Mouse (Mus musculus): ENCODE results near the gene Olfr1394.
A peak's percentile ranks its signal among the peaks of the same experiment; 100 is the strongest.
"Not testable (repeated sequence)": the region's sequence is repeated elsewhere in the genome, so short reads cannot be mapped to it uniquely, and the experiment has no call there.

Olfr1394 gene

GRCm38 (mm10) chr11:49154077-49154476 lies at the start of gene Olfr1394:
Gene Olfr1394, plus strand, starts transcription at chr11:49154377.
- no peak for DNase-seq

- DNase-seq = no peak
Measured at GRCm38 (mm10) chr11:49105752-49106151, 48.4 kb upstream of the Olfr1394 start.

GRCm38 (mm10) chr11:49107650-49108537 lies 46.3 kb upstream of the Olfr1394 start:
- no peak for DNase-seq

- DNase-seq = peak in 1 of 2 experiments; percentile 48
Measured at GRCm38 (mm10) chr11:49108833-49109232, 45.3 kb upstream of the Olfr1394 start.

- no peak for DNase-seq
Measured at GRCm38 (mm10) chr11:49111000-49111399, 43.2 kb upstream of the Olfr1394 start.

- no peak for DNase-seq
Measured at GRCm38 (mm10) chr11:49112624-49113219, 41.5 kb upstream of the Olfr1394 start.

- DNase-seq = no peak
Measured at GRCm38 (mm10) chr11:49114158-49114557, 40.0 kb upstream of the Olfr1394 start.

- no peak for DNase-seq
Measured at GRCm38 (mm10) chr11:49114774-49115173, 39.4 kb upstream of the Olfr1394 start, which contains the start of gene Olfr1396. Gene Olfr1396, minus strand, starts transcription at chr11:49114874.

GRCm38 (mm10) chr11:49119635-49120034 lies 34.5 kb upstream of the Olfr1394 start:
- no peak for DNase-seq

GRCm38 (mm10) chr11:49124169-49124568 lies 30.0 kb upstream of the Olfr1394 start:
- no peak for DNase-seq

- no peak for DNase-seq
Measured at GRCm38 (mm10) chr11:49141974-49142373, 12.2 kb upstream of the Olfr1394 start, which contains the start of gene Olfr1395. Gene Olfr1395, plus strand, starts transcription at chr11:49142274.

GRCm38 (mm10) chr11:49156821-49157814 lies 2.9 kb downstream of the Olfr1394 start:
- DNase-seq = no peak

- DNase-seq = no peak
Measured at GRCm38 (mm10) chr11:49168839-49169611, 14.8 kb downstream of the Olfr1394 start.

- no peak for DNase-seq
Measured at GRCm38 (mm10) chr11:49170576-49170975, 16.4 kb downstream of the Olfr1394 start.

GRCm38 (mm10) chr11:49175345-49175744 lies 21.2 kb downstream of the Olfr1394 start:
- no peak for DNase-seq

GRCm38 (mm10) chr11:49176047-49176779 lies 22.0 kb downstream of the Olfr1394 start:
- DNase-seq = not testable (repeated sequence)

GRCm38 (mm10) chr11:49183172-49183571 lies 29.0 kb downstream of the Olfr1394 start:
- DNase-seq = no peak

GRCm38 (mm10) chr11:49186452-49186851 lies 32.3 kb downstream of the Olfr1394 start:
- no peak for DNase-seq

- no peak for DNase-seq
Measured at GRCm38 (mm10) chr11:49186955-49187488, 32.8 kb downstream of the Olfr1394 start, which contains the start of gene Btnl9. Gene Btnl9, minus strand, starts transcription at chr11:49187159.

- DNase-seq = no peak
Measured at GRCm38 (mm10) chr11:49187701-49188100, 33.5 kb downstream of the Olfr1394 start.

- DNase-seq = peak; percentile 35 to 76
Measured at GRCm38 (mm10) chr11:49189737-49190136, 35.6 kb downstream of the Olfr1394 start.

Data from spleen, adult 18-20 months (tissue).